Mouse (Mus musculus): ENCODE results near the gene Ciita. TPM values are rescaled to one million over a fixed set of nuclear protein-coding genes. Genes with fewer than 3 reads are reported as not detected.
A peak's percentile ranks its signal among the peaks of the same experiment; 100 is the strongest.

Ciita gene
- polyA plus RNA-seq, 1 experiment from 2014 or later, result 0.26 TPM

GRCm38 (mm10) chr16:10499122-10499521 is 19.3 kb downstream of the Ciita start:
- H3K4me3 ChIP-seq, result no peak overlapping the region
- H3K9ac ChIP-seq, result no peak overlapping the region
- H3K9me3 ChIP-seq, result no peaks in the 10 kb centered on the region
- H3K27me3 ChIP-seq, result 0 out of 2 replicates have a peak, but pooled peaks cover 3% of the 10 kb centered on the region
- no peak overlapping the region for H3K27ac ChIP-seq
- no peak for ATAC-seq (ENCODE audit: insufficient number of reproducible peaks, low FRiP score, low TSS enrichment, low read depth)
- no peaks in the 10 kb centered on the region for H3K4me1 ChIP-seq
- WGBS, result 78% methylated on average over 1 of the region's 1 CpGs
- H3K4me2 ChIP-seq, result no peak overlapping the region
- H3K36me3 ChIP-seq, result no peaks in the 10 kb centered on the region

GRCm38 (mm10) chr16:10501865-10502264 is 22.0 kb downstream of the Ciita start:
- Histone ChIP-seq H3K9ac (no peak overlapping the region), H3K9me3 (no peaks in the 10 kb centered on the region), H3K4me3 (no peak overlapping the region), H3K4me1 (no peaks in the 10 kb centered on the region), H3K27ac (no peak overlapping the region), H3K36me3 (no peaks in the 10 kb centered on the region), H3K27me3 (0 out of 2 replicates have a peak, but pooled peaks cover 3% of the 10 kb centered on the region), H3K4me2 (no peak overlapping the region)
- 13% methylated on average over 8 of the region's 8 CpGs for WGBS
- ATAC-seq (ENCODE audit: insufficient number of reproducible peaks, low FRiP score, low TSS enrichment, low read depth), result no peak

- 65% methylated on average over 2 of the region's 2 CpGs for WGBS
- Histone ChIP-seq H3K4me2 (no peak overlapping the region), H3K9me3 (no peaks in the 10 kb centered on the region), H3K9ac (no peak overlapping the region), H3K4me3 (no peak overlapping the region), H3K27me3 (0 out of 2 replicates have a peak, but pooled peaks cover 3% of the 10 kb centered on the region), H3K27ac (no peak overlapping the region), H3K36me3 (no peaks in the 10 kb centered on the region), H3K4me1 (no peaks in the 10 kb centered on the region)
- no peak for ATAC-seq (ENCODE audit: insufficient number of reproducible peaks, low FRiP score, low TSS enrichment, low read depth)
Measured at GRCm38 (mm10) chr16:10503058-10503457, 23.2 kb downstream of the Ciita start.

- no peak overlapping the region for H3K4me3 ChIP-seq
- H3K4me1 ChIP-seq, result no peaks in the 10 kb centered on the region
- WGBS, result 56% methylated on average over 4 of the region's 4 CpGs
- no peak overlapping the region for H3K27ac ChIP-seq
- no peak overlapping the region for H3K9ac ChIP-seq
- ATAC-seq (ENCODE audit: insufficient number of reproducible peaks, low FRiP score, low TSS enrichment, low read depth), result no peak
- no peak overlapping the region for H3K4me2 ChIP-seq
- no peaks in the 10 kb centered on the region for H3K9me3 ChIP-seq
- no peaks in the 10 kb centered on the region for H3K36me3 ChIP-seq
- no peaks in the 10 kb centered on the region for H3K27me3 ChIP-seq
Measured at GRCm38 (mm10) chr16:10507445-10507844, 27.6 kb downstream of the Ciita start.

- no peak for ATAC-seq (ENCODE audit: insufficient number of reproducible peaks, low FRiP score, low TSS enrichment, low read depth)
- no peaks in the 10 kb centered on the region for H3K36me3 ChIP-seq
- H3K27me3 ChIP-seq, result no peaks in the 10 kb centered on the region
- no peaks in the 10 kb centered on the region for H3K4me1 ChIP-seq
- H3K27ac ChIP-seq, result no peak overlapping the region
- no peak overlapping the region for H3K9ac ChIP-seq
- 46% methylated on average over 6 of the region's 6 CpGs for WGBS
- no peak overlapping the region for H3K4me3 ChIP-seq
- no peaks in the 10 kb centered on the region for H3K9me3 ChIP-seq
- H3K4me2 ChIP-seq, result no peak overlapping the region
Measured at GRCm38 (mm10) chr16:10508691-10509090, 28.8 kb downstream of the Ciita start.

- H3K27me3 ChIP-seq, result no peaks in the 10 kb centered on the region
- H3K4me1 ChIP-seq, result no peaks in the 10 kb centered on the region
- H3K36me3 ChIP-seq, result no peaks in the 10 kb centered on the region
- 52% methylated on average over 14 of the region's 14 CpGs for WGBS
- H3K9ac ChIP-seq, result no peak overlapping the region
- no peak for ATAC-seq (ENCODE audit: insufficient number of reproducible peaks, low FRiP score, low TSS enrichment, low read depth)
- H3K4me3 ChIP-seq, result no peak overlapping the region
- no peak overlapping the region for H3K4me2 ChIP-seq
- H3K27ac ChIP-seq, result no peak overlapping the region
- H3K9me3 ChIP-seq, result no peaks in the 10 kb centered on the region
Measured at GRCm38 (mm10) chr16:10510477-10511133, 30.7 kb downstream of the Ciita start.

GRCm38 (mm10) chr16:10511134-10511520 is 31.3 kb downstream of the Ciita start:
- 87% methylated on average over 12 of the region's 12 CpGs for WGBS
- Histone ChIP-seq H3K4me1 (no peaks in the 10 kb centered on the region), H3K4me3 (no peak overlapping the region), H3K9ac (no peak overlapping the region), H3K36me3 (no peaks in the 10 kb centered on the region), H3K9me3 (no peaks in the 10 kb centered on the region), H3K4me2 (no peak overlapping the region), H3K27me3 (no peaks in the 10 kb centered on the region), H3K27ac (no peak overlapping the region)
- ATAC-seq (ENCODE audit: insufficient number of reproducible peaks, low FRiP score, low TSS enrichment, low read depth), result no peak

- H3K36me3 ChIP-seq, result no peaks in the 10 kb centered on the region
- no peak for ATAC-seq (ENCODE audit: insufficient number of reproducible peaks, low FRiP score, low TSS enrichment, low read depth)
- H3K4me1 ChIP-seq, result peaks cover 4% of the 10 kb centered on the region; the same call in 1 of the 2 replicates
- no peak overlapping the region for H3K4me2 ChIP-seq
- 87% methylated on average over 12 of the region's 12 CpGs for WGBS
- no peak overlapping the region for H3K27ac ChIP-seq
- H3K9me3 ChIP-seq, result no peaks in the 10 kb centered on the region
- no peak overlapping the region for H3K9ac ChIP-seq
- no peaks in the 10 kb centered on the region for H3K27me3 ChIP-seq
- no peak overlapping the region for H3K4me3 ChIP-seq
Measured at GRCm38 (mm10) chr16:10515953-10516572, 36.2 kb downstream of the Ciita start.

- no peak overlapping the region for H3K4me3 ChIP-seq
- no peaks in the 10 kb centered on the region for H3K27me3 ChIP-seq
- H3K4me2 ChIP-seq, result no peak overlapping the region
- no peak overlapping the region for H3K27ac ChIP-seq
- 41% methylated on average over 5 of the region's 5 CpGs for WGBS
- no peak for ATAC-seq (ENCODE audit: insufficient number of reproducible peaks, low FRiP score, low TSS enrichment, low read depth)
- H3K4me1 ChIP-seq, result peaks cover 8% of the 10 kb centered on the region; the same call in 1 of the 2 replicates
- no peak overlapping the region for H3K9ac ChIP-seq
- H3K9me3 ChIP-seq, result no peaks in the 10 kb centered on the region
- H3K36me3 ChIP-seq, result no peaks in the 10 kb centered on the region
Measured at GRCm38 (mm10) chr16:10518030-10518429, 38.2 kb downstream of the Ciita start.

GRCm38 (mm10) chr16:10520908-10521614 is 41.2 kb downstream of the Ciita start:
- H3K9ac ChIP-seq, result no peak overlapping the region
- WGBS, result 43% methylated on average over 2 of the region's 2 CpGs
- no peak overlapping the region for H3K27ac ChIP-seq
- no peaks in the 10 kb centered on the region for H3K27me3 ChIP-seq
- no peak overlapping the region for H3K4me2 ChIP-seq
- H3K9me3 ChIP-seq, result no peaks in the 10 kb centered on the region
- H3K36me3 ChIP-seq, result no peaks in the 10 kb centered on the region
- no peak overlapping the region for H3K4me3 ChIP-seq
- peaks cover 8% of the 10 kb centered on the region; the same call in 1 of the 2 replicates for H3K4me1 ChIP-seq
- peak; percentile 61 for ATAC-seq (ENCODE audit: insufficient number of reproducible peaks, low FRiP score, low TSS enrichment, low read depth)

- WGBS, result 80% methylated on average over 1 of the region's 1 CpGs
- Histone ChIP-seq H3K9ac (no peak overlapping the region), H3K27ac (no peak overlapping the region), H3K36me3 (no peaks in the 10 kb centered on the region), H3K4me2 (no peak overlapping the region), H3K27me3 (no peaks in the 10 kb centered on the region), H3K4me1 (peaks cover 4% of the 10 kb centered on the region; the same call in 1 of the 2 replicates), H3K9me3 (no peaks in the 10 kb centered on the region), H3K4me3 (no peak overlapping the region)
- no peak for ATAC-seq (ENCODE audit: insufficient number of reproducible peaks, low FRiP score, low TSS enrichment, low read depth)
Measured at GRCm38 (mm10) chr16:10522811-10523210, 43.0 kb downstream of the Ciita start.

- ATAC-seq (ENCODE audit: insufficient number of reproducible peaks, low FRiP score, low TSS enrichment, low read depth), result no peak
- WGBS, result 84% methylated on average over 8 of the region's 8 CpGs
- no peak overlapping the region for H3K9ac ChIP-seq
- H3K27ac ChIP-seq, result no peak overlapping the region
- H3K4me3 ChIP-seq, result no peak overlapping the region
- no peaks in the 10 kb centered on the region for H3K27me3 ChIP-seq
- H3K4me1 ChIP-seq, result peaks cover 4% of the 10 kb centered on the region; the same call in 1 of the 2 replicates
- H3K9me3 ChIP-seq, result no peaks in the 10 kb centered on the region
- no peaks in the 10 kb centered on the region for H3K36me3 ChIP-seq
- H3K4me2 ChIP-seq, result no peak overlapping the region
Measured at GRCm38 (mm10) chr16:10523650-10524049, 43.8 kb downstream of the Ciita start.

All from limb, embryonic 15.5 days (tissue).